Mouse (Mus musculus): ENCODE results near the gene Rln3. TPM values are rescaled to one million over a fixed set of nuclear protein-coding genes. Genes with fewer than 3 reads are reported as not detected.
"Not testable (repeated sequence)": the region's sequence is repeated elsewhere in the genome, so short reads cannot be mapped to it uniquely, and the experiment has no call there.

Gene Rln3
- polyA plus RNA-seq, 1 experiment, result 7.4 TPM

DNA sequence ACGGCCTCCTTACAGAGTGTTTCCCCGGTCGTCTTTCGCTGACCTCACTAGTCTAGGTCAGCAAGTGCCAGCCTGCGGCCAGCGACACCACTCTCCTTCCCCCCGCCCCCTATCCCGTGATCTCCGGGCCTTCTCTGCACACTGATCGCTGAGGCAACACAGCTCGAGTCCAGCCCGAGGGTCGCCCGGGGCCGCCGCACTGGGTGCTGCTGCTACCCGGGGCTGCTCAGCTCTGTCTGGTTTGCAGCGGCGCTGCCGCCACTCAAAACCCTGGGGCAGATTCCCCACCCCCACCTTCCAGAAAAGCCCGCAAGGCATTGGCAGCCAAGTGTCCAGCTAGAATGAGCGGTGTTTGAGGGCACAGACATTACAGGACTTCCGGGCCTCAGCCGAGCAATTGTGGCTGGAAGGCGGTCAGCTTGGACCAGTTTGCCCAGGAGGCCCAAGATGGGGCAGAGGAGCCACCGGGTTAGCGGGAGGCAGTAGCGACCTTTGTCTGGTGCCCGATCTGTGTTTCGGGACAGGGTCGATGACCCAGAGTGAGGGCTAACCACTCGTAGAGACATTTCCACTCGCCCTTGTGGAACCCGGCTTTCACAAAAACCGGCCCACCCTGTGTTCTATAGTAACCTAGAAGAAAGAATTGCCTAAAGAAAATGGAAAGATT is 32.2 kb downstream of the Rln3 start:
- WGBS, result 34% methylated on average over 35 of the region's 35 CpGs
- DNase-seq, result no peak
- peaks cover 8% of the 10 kb centered on the region; the same call in 1 of the 2 replicates for H3K4me1 ChIP-seq (ENCODE audit: control insufficient read depth, insufficient read depth, low read length)
- H3K4me3 ChIP-seq (replicated peaks; ENCODE audit: insufficient read depth, low read depth, low read length), result peak overlapping the region; percentile 11
- peaks cover 3% of the 10 kb centered on the region; the same call in 1 of the 2 replicates for H3K27me3 ChIP-seq (ENCODE audit: control insufficient read depth, insufficient read depth, low read length)
- no peak overlapping the region for H3K27ac ChIP-seq (ENCODE audit: insufficient read depth, low read length)
- no peak for TF ChIP-seq POLR2A (IDR thresholded peaks at IDR 0.05; ENCODE audit: borderline replicate concordance, insufficient read depth, low read length)
- TF ChIP-seq CTCF (IDR thresholded peaks at IDR 0.05; ENCODE audit: borderline replicate concordance, insufficient read depth, low read depth, low read length), result no peak

DNA sequence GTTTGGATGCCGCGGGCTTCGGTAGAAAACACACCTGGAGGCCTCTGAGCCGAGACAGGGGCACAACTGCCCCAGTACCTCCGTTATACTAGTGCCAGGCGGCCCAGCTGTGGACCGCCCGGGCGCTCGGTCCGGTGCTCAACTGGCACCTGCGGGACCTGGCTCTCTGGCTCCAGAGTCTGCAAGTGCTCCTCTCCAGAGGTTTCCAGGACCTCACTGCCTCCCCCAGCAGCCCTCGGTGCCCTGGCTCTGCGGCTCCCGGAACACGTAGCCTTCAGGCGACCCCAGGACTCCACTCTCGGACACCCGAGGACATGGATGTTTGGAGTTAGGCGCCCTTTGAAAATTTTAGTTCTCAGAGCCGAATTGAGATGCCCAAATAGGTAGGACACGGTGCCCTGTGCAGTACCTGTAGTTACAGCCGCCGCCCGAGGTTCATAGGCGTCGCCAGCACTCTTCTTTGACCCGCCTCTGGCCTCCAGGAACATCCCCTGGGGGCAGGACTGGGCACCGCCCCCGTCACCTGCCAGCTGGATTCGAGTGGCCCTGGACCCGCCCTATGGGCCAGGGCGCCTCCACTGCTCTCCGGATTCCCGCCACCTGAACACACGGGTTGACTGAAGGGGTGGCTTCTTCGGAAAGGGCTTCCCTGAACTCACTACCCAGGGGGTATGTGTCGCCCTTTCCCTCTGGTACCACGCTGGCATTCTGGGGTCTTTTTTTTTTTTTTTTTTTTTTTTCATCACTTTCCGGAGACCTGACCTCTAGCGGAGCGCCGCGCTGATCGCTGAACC is 32.9 kb downstream of the Rln3 start, which contains the start of gene 2210011C24Rik:
Gene 2210011C24Rik, minus strand, starts transcription at position 467 of the 794 bp plus-strand sequence.
- Histone ChIP-seq H3K27me3 (ENCODE audit: control insufficient read depth, insufficient read depth, low read length) (peaks cover 3% of the 10 kb centered on the region; the same call in 1 of the 2 replicates), H3K27ac (ENCODE audit: insufficient read depth, low read length) (no peak within 1 kb of the TSS), H3K4me3 (replicated peaks; ENCODE audit: insufficient read depth, low read depth, low read length) (peak within 1 kb of the TSS; percentile 23), H3K4me1 (ENCODE audit: control insufficient read depth, insufficient read depth, low read length) (peaks cover 8% of the 10 kb centered on the region; the same call in 1 of the 2 replicates)
- DNase-seq, result no peak
- WGBS, result 2% methylated on average over 45 of the region's 45 CpGs
- TF ChIP-seq POLR2A (IDR thresholded peaks at IDR 0.05; ENCODE audit: borderline replicate concordance, insufficient read depth, low read length) (no peak), CTCF (IDR thresholded peaks at IDR 0.05; ENCODE audit: borderline replicate concordance, insufficient read depth, low read depth, low read length) (no peak)

DNA sequence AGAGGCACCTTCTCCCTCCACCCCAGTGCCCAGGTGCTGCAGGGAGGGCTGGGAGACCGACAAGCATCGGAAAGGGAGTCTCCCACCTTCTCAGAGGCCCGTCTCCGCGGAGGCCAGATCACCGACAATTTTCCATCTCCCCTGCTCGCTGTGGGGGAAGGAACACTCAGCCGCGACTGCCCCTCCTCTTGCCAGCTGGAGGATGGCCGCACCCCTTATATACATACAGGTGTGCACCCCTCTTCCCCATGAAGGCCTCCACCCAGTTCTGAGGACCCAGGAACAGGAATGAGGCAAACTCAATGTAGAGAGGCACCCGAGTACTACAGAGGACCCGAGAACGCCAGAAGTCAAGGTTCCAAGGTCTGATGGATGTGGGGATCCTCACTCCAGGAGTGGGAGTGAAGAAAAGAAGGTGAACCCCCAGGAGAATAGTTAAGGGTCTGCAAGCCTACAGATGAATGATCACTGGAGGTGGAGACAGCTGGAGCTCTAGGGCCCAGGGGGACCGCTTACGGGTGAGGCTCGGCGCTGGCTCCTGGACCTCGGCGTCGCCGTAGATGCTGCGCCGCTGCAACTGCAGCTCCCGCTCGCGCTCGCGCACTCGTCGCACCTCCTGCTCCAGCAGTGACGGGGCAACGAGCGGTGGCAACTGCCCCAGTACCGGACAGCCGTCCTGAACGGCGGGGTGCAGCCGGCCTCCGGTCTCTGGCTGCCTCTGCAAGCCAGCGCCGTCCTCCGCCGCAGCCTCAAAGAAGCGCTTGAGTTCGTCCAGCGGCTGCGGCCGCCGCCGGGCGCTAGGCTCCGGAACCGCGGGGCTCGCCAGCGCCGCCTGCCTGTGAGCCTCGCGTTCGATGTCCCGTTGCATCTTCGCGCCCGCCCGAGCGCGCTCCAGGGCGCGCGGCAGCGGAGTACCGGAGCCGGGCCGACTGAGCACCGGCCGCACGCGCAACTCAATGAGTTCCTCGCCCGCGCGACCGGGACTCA is 33.9 kb downstream of the Rln3 start:
- H3K4me1 ChIP-seq (ENCODE audit: control insufficient read depth, insufficient read depth, low read length), result peaks cover 8% of the 10 kb centered on the region; the same call in 1 of the 2 replicates
- peak; percentile 73 to 77 for DNase-seq
- 3% methylated on average over 82 of the region's 83 CpGs for WGBS
- TF ChIP-seq CTCF (IDR thresholded peaks at IDR 0.05; ENCODE audit: borderline replicate concordance, insufficient read depth, low read depth, low read length), result peak; percentile 51; the same call in 1 of the 2 replicates
- no peak for TF ChIP-seq POLR2A (IDR thresholded peaks at IDR 0.05; ENCODE audit: borderline replicate concordance, insufficient read depth, low read length)
- peaks cover 3% of the 10 kb centered on the region; the same call in 1 of the 2 replicates for H3K27me3 ChIP-seq (ENCODE audit: control insufficient read depth, insufficient read depth, low read length)
- no peak overlapping the region for H3K27ac ChIP-seq (ENCODE audit: insufficient read depth, low read length)
- peak overlapping the region; percentile 23 for H3K4me3 ChIP-seq (replicated peaks; ENCODE audit: insufficient read depth, low read depth, low read length)

DNA sequence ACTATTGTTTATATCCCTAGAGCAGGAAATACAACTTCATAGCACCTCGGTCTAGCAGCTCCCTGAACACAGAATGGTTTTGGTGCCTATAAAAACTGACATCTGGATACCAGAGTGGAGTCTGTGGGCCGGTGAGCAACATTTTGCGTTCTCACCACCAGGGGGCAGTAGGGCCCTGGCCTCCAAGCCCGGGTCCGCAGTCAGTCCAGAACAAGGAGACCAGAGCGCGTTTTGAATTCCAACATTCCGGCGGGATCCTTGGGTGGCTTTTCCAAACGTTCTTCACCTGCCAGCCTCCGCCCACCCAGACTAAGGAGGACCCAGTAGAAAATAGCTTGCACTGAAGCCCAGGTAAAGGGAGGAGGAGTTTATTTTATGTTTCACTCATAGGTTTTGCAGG is 34.9 kb downstream of the Rln3 start:
- H3K27me3 ChIP-seq (ENCODE audit: control insufficient read depth, insufficient read depth, low read length), result peaks cover 3% of the 10 kb centered on the region; the same call in 1 of the 2 replicates
- WGBS, result 1% methylated on average over 11 of the region's 11 CpGs
- peaks cover 8% of the 10 kb centered on the region; the same call in 1 of the 2 replicates for H3K4me1 ChIP-seq (ENCODE audit: control insufficient read depth, insufficient read depth, low read length)
- DNase-seq, result peak; percentile 81 to 87
- H3K27ac ChIP-seq (ENCODE audit: insufficient read depth, low read length), result no peak overlapping the region
- no peak overlapping the region for H3K4me3 ChIP-seq (replicated peaks; ENCODE audit: insufficient read depth, low read depth, low read length)
- TF ChIP-seq POLR2A (IDR thresholded peaks at IDR 0.05; ENCODE audit: borderline replicate concordance, insufficient read depth, low read length), result no peak
- peak; percentile 91 for TF ChIP-seq CTCF (IDR thresholded peaks at IDR 0.05; ENCODE audit: borderline replicate concordance, insufficient read depth, low read depth, low read length)

DNA sequence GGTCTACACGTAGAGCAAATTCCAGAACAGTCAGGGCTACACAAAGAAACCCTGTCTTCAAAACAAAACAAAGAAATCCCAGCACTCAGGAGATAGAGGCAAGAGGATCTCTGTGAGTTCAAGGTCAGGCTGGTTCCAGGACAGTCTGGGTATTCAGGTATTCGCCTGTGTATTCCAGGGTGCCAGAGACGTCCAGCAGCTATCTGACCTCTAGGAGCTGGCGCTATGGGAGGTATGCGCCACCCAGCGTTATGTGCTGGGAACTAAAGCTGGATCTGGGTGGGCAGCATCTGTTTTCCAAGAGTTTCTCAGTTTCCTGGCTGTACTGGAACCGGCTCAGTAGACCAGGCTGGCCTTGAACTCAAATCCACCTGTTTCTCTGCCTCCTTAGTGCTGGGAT is 36.4 kb downstream of the Rln3 start:
- DNase-seq, result no peak
- Histone ChIP-seq H3K27ac (ENCODE audit: insufficient read depth, low read length) (no peak overlapping the region), H3K4me3 (replicated peaks; ENCODE audit: insufficient read depth, low read depth, low read length) (no peak overlapping the region), H3K4me1 (ENCODE audit: control insufficient read depth, insufficient read depth, low read length) (peaks cover 8% of the 10 kb centered on the region), H3K27me3 (ENCODE audit: control insufficient read depth, insufficient read depth, low read length) (peaks cover 3% of the 10 kb centered on the region; the same call in 1 of the 2 replicates)
- WGBS, result 50% methylated on average over 7 of the region's 7 CpGs
- TF ChIP-seq POLR2A (IDR thresholded peaks at IDR 0.05; ENCODE audit: borderline replicate concordance, insufficient read depth, low read length) (no peak), CTCF (IDR thresholded peaks at IDR 0.05; ENCODE audit: borderline replicate concordance, insufficient read depth, low read depth, low read length) (no peak)

DNA sequence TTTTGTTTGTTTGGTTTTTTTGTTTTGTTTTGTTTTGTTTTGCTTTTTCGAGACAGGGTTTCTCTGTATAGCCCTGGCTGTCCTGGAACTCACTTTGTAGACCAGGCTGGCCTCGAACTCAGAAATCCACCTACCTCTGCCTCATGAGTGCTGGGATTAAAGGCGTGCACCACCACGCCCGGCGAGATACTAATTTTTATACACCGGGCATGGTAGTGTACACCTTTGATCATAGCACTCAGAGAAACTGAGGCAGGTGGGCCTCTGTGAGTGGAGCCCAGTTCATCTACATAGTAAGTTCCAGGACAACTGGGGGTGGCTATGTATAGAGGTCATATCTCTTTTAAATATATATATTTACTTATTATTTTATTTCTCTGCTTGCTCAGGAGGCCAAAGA is 39.3 kb downstream of the Rln3 start:
- not testable (repeated sequence) for H3K4me3 ChIP-seq (replicated peaks; ENCODE audit: insufficient read depth, low read depth, low read length); H3K27me3 ChIP-seq (ENCODE audit: control insufficient read depth, insufficient read depth, low read length); H3K4me1 ChIP-seq (ENCODE audit: control insufficient read depth, insufficient read depth, low read length); H3K27ac ChIP-seq (ENCODE audit: insufficient read depth, low read length); DNase-seq
- WGBS, result 93% methylated on average over 7 of the region's 7 CpGs

DNA sequence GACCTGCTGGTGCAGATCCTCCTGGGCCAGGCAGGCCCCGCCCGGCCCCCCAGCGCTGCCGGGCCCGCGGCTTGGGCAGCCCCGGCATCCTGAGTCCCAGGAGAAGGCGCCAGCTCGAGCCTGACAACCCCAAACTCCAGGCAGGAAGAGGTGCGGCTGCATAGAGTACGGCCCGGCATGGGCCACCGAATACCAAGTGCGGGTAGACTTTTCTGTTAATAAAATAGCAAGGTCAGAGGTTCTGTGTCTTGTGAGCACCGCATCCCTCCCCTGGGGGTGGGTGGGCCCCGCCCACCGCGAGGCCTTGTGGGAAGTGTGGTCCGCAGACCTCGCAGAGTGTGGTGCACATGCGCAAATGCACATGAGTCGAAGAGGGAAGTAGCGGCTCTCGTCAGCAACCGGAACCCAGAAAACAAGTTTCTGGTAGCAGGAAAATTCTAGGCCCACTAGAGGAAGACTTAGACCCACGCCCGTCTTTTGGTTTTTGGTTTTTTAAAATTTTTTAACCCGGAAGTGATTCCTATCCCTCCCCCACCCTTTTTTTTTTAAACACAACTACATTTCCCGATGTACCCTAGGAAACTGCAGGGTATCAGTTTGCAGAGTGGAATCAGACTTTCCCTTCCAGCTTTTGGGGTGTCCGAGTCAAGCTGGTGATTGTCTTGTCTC is 40.1 kb downstream of the Rln3 start:
- peak; percentile 93 to 94 for DNase-seq
- peaks cover 4% of the 10 kb centered on the region for H3K4me1 ChIP-seq (ENCODE audit: control insufficient read depth, insufficient read depth, low read length)
- H3K27ac ChIP-seq (ENCODE audit: insufficient read depth, low read length), result peak overlapping the region; percentile 61
- no peaks in the 10 kb centered on the region for H3K27me3 ChIP-seq (ENCODE audit: control insufficient read depth, insufficient read depth, low read length)
- TF ChIP-seq CTCF (IDR thresholded peaks at IDR 0.05; ENCODE audit: borderline replicate concordance, insufficient read depth, low read depth, low read length), result no peak; the same call in 1 of the 2 replicates
- peak; percentile 67; the same call in 1 of the 2 replicates for TF ChIP-seq POLR2A (IDR thresholded peaks at IDR 0.05; ENCODE audit: borderline replicate concordance, insufficient read depth, low read length)
- WGBS, result under 1% methylated on average over 30 of the region's 30 CpGs
- peak overlapping the region; percentile 94 for H3K4me3 ChIP-seq (replicated peaks; ENCODE audit: insufficient read depth, low read depth, low read length)

All from cerebellum, adult 2 months (tissue).